Mouse (Mus musculus) forebrain, embryonic 15.5 days (tissue): Measurements from ENCODE around the gene Edc3. TPM values are rescaled to one million over a fixed set of nuclear protein-coding genes. Genes with fewer than 3 reads are reported as not detected.
A peak's percentile ranks its signal among the peaks of the same experiment; 100 is the strongest.

ENCODE experiments used
- ATAC-seq: fragments of 200-750 bp; cut with Nextera tagmentation; replicated peaks from 2 replicates; pipeline ENCODE4 v1.8.0; 2017; ENCODE audit warnings: mild to moderate bottlenecking, moderate TSS enrichment, moderate library complexity
- H3K27ac ChIP-seq: fragments of 300-500 bp; sonication (generic); replicated peaks from 2 replicates; pipeline ENCODE4 v1.5.1; 2015; ENCODE audit warnings: mild to moderate bottlenecking, inconsistent platforms
- H3K27me3 ChIP-seq: fragments of 300-500 bp; sonication (generic); 2 replicates; pipeline ENCODE4 v1.6.1; 2015; ENCODE audit warnings: inconsistent platforms
- H3K36me3 ChIP-seq: fragments of 300-500 bp; sonication (generic); 2 replicates; pipeline ENCODE4 v1.6.1; 2015; ENCODE audit warnings: mild to moderate bottlenecking, inconsistent platforms
- H3K4me1 ChIP-seq: fragments of 300-500 bp; sonication (generic); 2 replicates; pipeline ENCODE4 v1.6.1; 2015; ENCODE audit warnings: inconsistent platforms
- H3K4me2 ChIP-seq: fragments of 300-500 bp; sonication (generic); replicated peaks from 2 replicates; pipeline ENCODE4 v1.6.1; 2015; ENCODE audit warnings: mild to moderate bottlenecking, inconsistent platforms
- H3K4me3 ChIP-seq: fragments of 300-500 bp; sonication (generic); 2 replicates; pipeline ENCODE4 v1.5.1; 2015; ENCODE audit warnings: mild to moderate bottlenecking, inconsistent platforms
- H3K9ac ChIP-seq: fragments of 300-500 bp; sonication (generic); replicated peaks from 2 replicates; pipeline ENCODE4 v1.6.1; 2015; ENCODE audit warnings: mild to moderate bottlenecking, inconsistent platforms
- H3K9me3 ChIP-seq: fragments of 300-500 bp; sonication (generic); 2 replicates; pipeline ENCODE4 v1.6.1; 2016; ENCODE audit warnings: inconsistent platforms
- WGBS: fragments of 180-500 bp; shearing (Covaris S2); methylation state at CpG from one replicate; pipeline ENCODE4 v1.1.7; 2015; ENCODE audit warnings: mixed read lengths; 5-methylcytosine and 5-hydroxymethylcytosine counted together
- polyA plus RNA-seq: library from polyadenylated mRNA; unstranded; fragments of >200 nt; fragmentation: Nextera tagmentation; extraction: Ambion mirVana; gene quantifications from 2 replicates; pipeline ENCODE4 v1.2.1, GENCODE M21; 2015

Gene Edc3
- polyA plus RNA-seq, 1 experiment from 2014 or later = 37.1 TPM

DNA sequence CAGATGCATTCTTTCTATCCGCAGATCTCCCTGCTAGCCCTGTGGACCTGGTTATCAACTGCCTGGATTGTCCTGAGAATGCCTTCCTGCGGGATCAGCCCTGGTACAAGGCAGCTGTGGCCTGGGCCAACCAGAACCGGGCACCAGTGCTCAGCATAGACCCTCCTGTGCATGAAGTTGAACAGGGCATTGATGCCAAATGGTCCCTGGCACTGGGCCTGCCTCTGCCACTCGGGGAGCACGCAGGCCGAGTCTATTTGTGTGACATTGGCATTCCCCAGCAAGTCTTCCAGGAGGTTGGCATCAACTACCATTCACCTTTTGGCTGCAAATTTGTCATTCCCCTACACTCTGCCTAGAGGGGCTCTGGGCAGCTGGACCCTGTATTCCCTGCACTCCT lies 39.8 kb downstream of the Edc3 start:
- 75% methylated on average over 6 of the region's 6 CpGs for WGBS
- no peaks in the 10 kb centered on the region for H3K9me3 ChIP-seq
- no peaks in the 10 kb centered on the region for H3K4me1 ChIP-seq
- no peaks in the 10 kb centered on the region for H3K27me3 ChIP-seq
- H3K4me2 ChIP-seq = no peak overlapping the region
- ATAC-seq = no peak
- H3K4me3 ChIP-seq = no peak overlapping the region
- no peak overlapping the region for H3K27ac ChIP-seq
- no peak overlapping the region for H3K9ac ChIP-seq
- peaks cover 79% of the 10 kb centered on the region for H3K36me3 ChIP-seq

GRCm38 (mm10) chr9:57748831-57749230 lies 40.5 kb downstream of the Edc3 start:
- no peaks in the 10 kb centered on the region for H3K9me3 ChIP-seq
- no peak overlapping the region for H3K4me2 ChIP-seq
- H3K36me3 ChIP-seq = peaks cover 82% of the 10 kb centered on the region
- H3K4me3 ChIP-seq = no peak overlapping the region
- no peaks in the 10 kb centered on the region for H3K4me1 ChIP-seq
- H3K9ac ChIP-seq = no peak overlapping the region
- no peak overlapping the region for H3K27ac ChIP-seq
- ATAC-seq = no peak
- H3K27me3 ChIP-seq = no peaks in the 10 kb centered on the region
- WGBS = 66% methylated on average over 1 of the region's 1 CpGs

GRCm38 (mm10) chr9:57750901-57751300 lies 42.6 kb downstream of the Edc3 start:
- no peak overlapping the region for H3K4me3 ChIP-seq
- H3K36me3 ChIP-seq = peaks cover 95% of the 10 kb centered on the region
- no peak overlapping the region for H3K4me2 ChIP-seq
- ATAC-seq = no peak
- no peak overlapping the region for H3K27ac ChIP-seq
- no peak overlapping the region for H3K9ac ChIP-seq
- no peaks in the 10 kb centered on the region for H3K9me3 ChIP-seq
- no peaks in the 10 kb centered on the region for H3K4me1 ChIP-seq
- 92% methylated on average over 7 of the region's 7 CpGs for WGBS
- H3K27me3 ChIP-seq = no peaks in the 10 kb centered on the region

DNA sequence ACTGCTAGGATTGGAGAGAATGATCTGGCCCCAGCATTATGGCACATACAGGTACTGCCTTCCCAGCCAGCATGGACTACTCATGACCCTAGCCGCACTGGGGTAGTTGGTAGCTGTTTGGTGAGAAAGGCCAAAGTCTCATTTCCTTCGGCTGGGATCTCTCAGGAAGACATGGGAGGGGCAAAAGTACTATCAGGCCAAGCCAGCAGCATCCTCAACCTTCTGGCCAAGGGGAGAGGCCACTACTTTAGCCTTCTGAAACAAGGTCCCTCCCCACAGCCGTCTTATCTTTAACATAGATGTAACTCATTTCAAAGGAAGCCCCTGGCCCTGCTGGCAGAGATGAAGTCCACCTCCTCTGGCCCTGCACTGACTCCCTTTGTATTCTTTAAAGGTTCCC lies 49.2 kb downstream of the Edc3 start:
- 94% methylated on average over 3 of the region's 3 CpGs for WGBS

GRCm38 (mm10) chr9:57758528-57758927 lies 50.2 kb downstream of the Edc3 start:
- WGBS = 91% methylated on average over 22 of the region's 22 CpGs

More for the DNA sequence above, 49.2 kb downstream of the Edc3 start:
- Histone ChIP-seq H3K4me1 (peaks cover 10% of the 10 kb centered on the region), H3K9me3 (no peaks in the 10 kb centered on the region), H3K36me3 (peaks cover 78% of the 10 kb centered on the region), H3K4me2 (no peak overlapping the region), H3K9ac (no peak overlapping the region), H3K27me3 (no peaks in the 10 kb centered on the region), H3K27ac (no peak overlapping the region), H3K4me3 (no peak overlapping the region)
- no peak for ATAC-seq

GRCm38 (mm10) chr9:57759289-57759688 lies 50.9 kb downstream of the Edc3 start:
- no peak overlapping the region for H3K4me3 ChIP-seq
- WGBS = 30% methylated on average over 6 of the region's 6 CpGs
- no peaks in the 10 kb centered on the region for H3K27me3 ChIP-seq
- no peak overlapping the region for H3K4me2 ChIP-seq
- peaks cover 61% of the 10 kb centered on the region for H3K36me3 ChIP-seq
- H3K9ac ChIP-seq = no peak overlapping the region
- peaks cover 26% of the 10 kb centered on the region for H3K4me1 ChIP-seq
- H3K27ac ChIP-seq = no peak overlapping the region
- no peak for ATAC-seq
- no peaks in the 10 kb centered on the region for H3K9me3 ChIP-seq

More at GRCm38 (mm10) chr9:57758528-57758927, 50.2 kb downstream of the Edc3 start:
- Histone ChIP-seq H3K4me3 (no peak overlapping the region), H3K27me3 (no peaks in the 10 kb centered on the region), H3K9me3 (no peaks in the 10 kb centered on the region), H3K36me3 (peaks cover 69% of the 10 kb centered on the region), H3K9ac (no peak overlapping the region), H3K4me2 (no peak overlapping the region), H3K4me1 (peaks cover 19% of the 10 kb centered on the region), H3K27ac (no peak overlapping the region)
- ATAC-seq = no peak

GRCm38 (mm10) chr9:57760416-57761146 lies 52.2 kb downstream of the Edc3 start:
- Histone ChIP-seq H3K36me3 (peaks cover 48% of the 10 kb centered on the region), H3K4me3 (no peak overlapping the region), H3K27me3 (no peaks in the 10 kb centered on the region), H3K27ac (no peak overlapping the region), H3K4me1 (peaks cover 26% of the 10 kb centered on the region), H3K9me3 (no peaks in the 10 kb centered on the region), H3K4me2 (no peak overlapping the region), H3K9ac (no peak overlapping the region)
- no peak for ATAC-seq
- 96% methylated on average over 24 of the region's 24 CpGs for WGBS

- Histone ChIP-seq H3K4me1 (peaks cover 34% of the 10 kb centered on the region), H3K4me3 (0 out of 2 replicates have a peak overlapping the region, but pooled peaks have one; percentile 3), H3K27ac (no peak overlapping the region), H3K27me3 (no peaks in the 10 kb centered on the region), H3K9me3 (no peaks in the 10 kb centered on the region), H3K4me2 (no peak overlapping the region), H3K9ac (no peak overlapping the region), H3K36me3 (peaks cover 42% of the 10 kb centered on the region)
- ATAC-seq = no peak
- 92% methylated on average over 13 of the region's 13 CpGs for WGBS
Observed at GRCm38 (mm10) chr9:57761563-57762551, 53.5 kb downstream of the Edc3 start.

GRCm38 (mm10) chr9:57762563-57762991 lies 54.2 kb downstream of the Edc3 start:
- H3K9ac ChIP-seq = no peak overlapping the region
- H3K27ac ChIP-seq = no peak overlapping the region
- H3K4me3 ChIP-seq = 0 out of 2 replicates have a peak overlapping the region, but pooled peaks have one; percentile 3
- H3K9me3 ChIP-seq = no peaks in the 10 kb centered on the region
- 62% methylated on average over 6 of the region's 6 CpGs for WGBS
- peaks cover 35% of the 10 kb centered on the region for H3K36me3 ChIP-seq
- no peaks in the 10 kb centered on the region for H3K27me3 ChIP-seq
- H3K4me2 ChIP-seq = 0 out of 2 replicates have a peak overlapping the region, but pooled peaks have one; percentile 95
- ATAC-seq = no peak
- peaks cover 34% of the 10 kb centered on the region for H3K4me1 ChIP-seq

DNA sequence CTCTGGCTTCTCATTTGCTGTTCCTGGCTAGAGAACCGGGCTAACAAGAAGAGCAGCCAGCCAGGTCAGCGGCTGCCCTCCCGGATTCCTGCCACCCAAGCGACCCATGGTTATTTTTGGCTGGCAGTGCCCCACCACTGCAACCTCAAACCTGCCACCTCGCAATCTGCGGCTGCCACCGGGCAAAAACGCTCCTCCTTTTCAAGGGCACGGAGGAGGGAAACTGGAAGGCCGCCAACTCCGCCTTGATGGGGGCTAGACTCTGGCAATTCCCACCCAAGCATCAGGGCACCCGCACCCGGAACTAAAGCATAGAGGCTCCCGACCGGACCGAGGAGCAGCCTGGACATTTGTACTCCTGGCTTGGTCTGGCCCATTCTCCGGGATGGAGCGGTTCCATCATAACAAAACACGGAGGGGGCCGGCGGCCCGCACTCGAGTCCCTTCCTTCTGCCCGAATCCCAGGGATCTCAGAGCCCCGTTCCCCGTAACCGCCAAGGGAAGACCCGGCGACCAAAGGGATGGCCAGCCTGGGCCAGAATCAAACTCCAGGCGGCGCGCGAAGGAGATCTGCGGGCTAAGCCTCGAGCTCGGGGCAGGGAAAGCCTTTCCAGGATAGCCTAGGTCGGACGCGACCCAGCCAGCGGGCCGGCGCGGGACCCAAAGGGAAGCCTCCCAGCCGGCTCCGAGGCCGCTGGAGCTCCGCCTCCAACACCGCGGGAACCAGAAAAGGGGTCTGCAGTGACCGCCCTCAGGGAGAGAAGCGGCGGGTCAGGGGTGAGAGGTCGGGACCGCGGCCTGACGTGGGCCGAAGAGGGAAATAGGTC lies 56.0 kb downstream of the Edc3 start:
- WGBS = under 1% methylated on average over 57 of the region's 57 CpGs
- peak overlapping the region; percentile 99 for H3K27ac ChIP-seq
- H3K4me1 ChIP-seq = peaks cover 34% of the 10 kb centered on the region
- no peaks in the 10 kb centered on the region for H3K9me3 ChIP-seq
- peak; percentile 57 for ATAC-seq
- no peaks in the 10 kb centered on the region for H3K27me3 ChIP-seq
- peak overlapping the region; percentile 88 for H3K4me3 ChIP-seq
- peak overlapping the region; percentile 95 for H3K4me2 ChIP-seq
- H3K9ac ChIP-seq = peak overlapping the region; percentile 98
- H3K36me3 ChIP-seq = peaks cover 18% of the 10 kb centered on the region

- H3K4me2 ChIP-seq = peak overlapping the region; percentile 95
- peak; percentile 92 for ATAC-seq
- 0% methylated on average over 45 of the region's 45 CpGs for WGBS
Observed at GRCm38 (mm10) chr9:57764974-57765363, 56.6 kb downstream of the Edc3 start.

More at GRCm38 (mm10) chr9:57764974-57765363, 56.6 kb downstream of the Edc3 start:
- Histone ChIP-seq H3K9me3 (no peaks in the 10 kb centered on the region), H3K27me3 (no peaks in the 10 kb centered on the region), H3K9ac (peak overlapping the region; percentile 98), H3K4me3 (peak overlapping the region; percentile 88), H3K36me3 (peaks cover 12% of the 10 kb centered on the region), H3K4me1 (peaks cover 34% of the 10 kb centered on the region), H3K27ac (peak overlapping the region; percentile 99)
